ENCODE assay signal across 15 mouse cellular contexts in the genomic region with DNA sequence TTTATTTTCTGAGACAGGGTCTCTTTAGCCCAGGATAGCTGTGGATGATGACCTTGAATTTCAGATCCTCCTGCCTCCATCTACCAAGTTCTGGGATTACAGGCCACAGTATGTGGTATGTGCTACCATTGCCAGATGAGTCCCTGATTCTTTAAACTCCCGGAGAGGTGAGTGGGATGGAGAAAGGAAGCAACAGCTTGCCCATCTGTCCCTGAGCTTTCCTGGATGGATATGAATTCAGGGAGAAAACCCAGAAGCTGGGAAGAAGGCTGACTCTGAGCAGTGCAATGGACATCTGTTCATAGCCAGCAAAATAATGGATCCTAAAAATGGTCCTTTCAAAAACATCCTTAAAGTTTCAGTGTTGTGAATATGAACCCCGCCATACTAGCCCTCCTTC. TPM values are rescaled to one million over a fixed set of nuclear protein-coding genes. Genes with fewer than 3 reads are reported as not detected.
A peak's percentile ranks its signal among the peaks of the same experiment; 100 is the strongest.
DNase-seq lines count a peak whose midpoint lies in the region.
"Had no signal": no experiment of that assay in that cellular context is flagged by ENCODE, and none has a peak within 500 bp of the region (broad histone marks: within the 10 kb centered on the region; RNA-seq: fewer than 3 reads in every experiment).

No protein-coding gene starts in this region.

- intact Hi-C loops in heart, postnatal 36 days (cut with DNase I), result no loop called here
- intact Hi-C loops in left cerebral cortex, postnatal 25 days (cut with DNase I), result no loop called here
- intact Hi-C loops in left cerebral cortex, postnatal 4 days (cut with DNase I), result no loop called here

- DNase-seq in heart, adult 11 months, result peak; percentile 66
- DNase-seq in heart, postnatal 36 days, result no peak
- DNase-seq in left cerebral cortex, postnatal 25 days (ENCODE audit: low spot score in 2 of 2), result peak; percentile 15 to 78
- DNase-seq in left cerebral cortex, postnatal 4 days, result no peak
- DNase-seq in brain, adult 2 months (ENCODE audit: low read depth, low spot score), result peak; percentile 79
- peak; percentile 49 for DNase-seq in layer of hippocampus, adult 9-11 months
- no peak for DNase-seq in cerebellum, postnatal 10 days
- no peak for DNase-seq in thymus, postnatal 4 days
- DNase-seq: adrenal gland, postnatal 14 days; cerebellum, adult 11-12 months; cerebellum, adult 9-11 months; gastrocnemius, postnatal 10 days; heart, postnatal 14 days; kidney, adult 2 months; kidney, postnatal 36 days had no signal

RNA-seq across cellular contexts. Expression of gene Polr2m, which starts 49.3 kb away (rescaled TPM):
- total RNA-seq in heart, postnatal 36 days (2021), result 100 to 1,000 TPM; 291 to 316 TPM
- 100 to 1,000 TPM; 192 to 208 TPM for total RNA-seq in left cerebral cortex, postnatal 25 days (2021)
- total RNA-seq in left cerebral cortex, postnatal 4 days (2021), result 100 to 1,000 TPM; 178 to 184 TPM

RNA-seq across cellular contexts. Expression of gene Myzap, which starts 57.1 kb away (rescaled TPM):
- 100 to 1,000 TPM; 401 to 451 TPM for total RNA-seq in heart, postnatal 36 days (2021)
- total RNA-seq in left cerebral cortex, postnatal 25 days (2021), result 1 to 10 TPM; 1.6 TPM
- 1 to 10 TPM; 2.7 to 2.9 TPM for total RNA-seq in left cerebral cortex, postnatal 4 days (2021)

Comparison
In these comparisons a context has a peak if more than half of its experiments do, and no peak if none do; other contexts are left out.
1. DNase-seq: peak in heart, adult 11 months (single experiment), left cerebral cortex, postnatal 25 days (2 of 2), brain, adult 2 months (single experiment) and layer of hippocampus, adult 9-11 months (single experiment); none in heart, postnatal 36 days (0 of 2), left cerebral cortex, postnatal 4 days (single experiment), cerebellum, postnatal 10 days (0 of 2) and thymus, postnatal 4 days (single experiment).
2. RNA of gene Myzap, which starts 57.1 kb away (total RNA-seq): 401 to 451 TPM in heart, postnatal 36 days; 2.7 to 2.9 TPM in left cerebral cortex, postnatal 4 days and 1.6 TPM in left cerebral cortex, postnatal 25 days; every median in the first group is over 100 times any median in the second.